Mouse (Mus musculus) layer of hippocampus, postnatal 36 days (tissue): Measurements from ENCODE around the gene Pck2. TPM values are rescaled to one million over a fixed set of nuclear protein-coding genes. Genes with fewer than 3 reads are reported as not detected.
A peak's percentile ranks its signal among the peaks of the same experiment; 100 is the strongest.

ENCODE experiments used
- DNase-seq, 2 experiments: peaks; one replicate each; pipeline ENCODE4 v3.0.0; 2022
- total RNA-seq, 2 experiments: library from RNA; stranded (reverse); gene quantifications; 2 replicates each; pipeline ENCODE4 v1.2.3; 2021

The Pck2 gene
- 10 to 100 TPM; 42.6 to 45.8 TPM for total RNA-seq

GRCm38 (mm10) chr14:55540067-55540786 is at the start of gene Pck2:
TSS of gene Pck2 (plus strand) at chr14:55540266.
- DNase-seq = peak; percentile 73 to 78

GRCm38 (mm10) chr14:55490361-55491201 is 49.5 kb upstream of the Pck2 start, which contains the start of gene Carmil3:
TSS of gene Carmil3 (plus strand) at chr14:55490651.
- DNase-seq = peak; percentile 86

GRCm38 (mm10) chr14:55491291-55491833 is 48.7 kb upstream of the Pck2 start:
- DNase-seq = peak; percentile 60 to 66

DNA sequence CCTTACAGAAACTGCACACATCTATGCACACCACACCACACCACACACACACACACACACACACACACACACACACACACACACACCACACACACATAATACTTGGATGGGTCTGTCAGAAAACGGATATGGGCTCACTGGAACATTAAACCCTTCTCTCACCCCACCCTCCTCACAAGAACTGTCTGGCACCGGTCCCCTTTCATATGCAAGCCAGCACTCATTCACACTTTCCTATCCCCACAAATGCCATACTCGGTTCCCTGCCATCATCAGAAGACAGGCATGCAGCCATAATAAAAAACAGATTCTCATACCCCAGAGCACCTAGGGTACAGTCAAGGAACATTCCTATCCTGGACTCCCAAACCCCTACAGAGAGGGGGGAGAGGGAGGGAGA is 48.0 kb upstream of the Pck2 start:
- no peak for DNase-seq

DNA sequence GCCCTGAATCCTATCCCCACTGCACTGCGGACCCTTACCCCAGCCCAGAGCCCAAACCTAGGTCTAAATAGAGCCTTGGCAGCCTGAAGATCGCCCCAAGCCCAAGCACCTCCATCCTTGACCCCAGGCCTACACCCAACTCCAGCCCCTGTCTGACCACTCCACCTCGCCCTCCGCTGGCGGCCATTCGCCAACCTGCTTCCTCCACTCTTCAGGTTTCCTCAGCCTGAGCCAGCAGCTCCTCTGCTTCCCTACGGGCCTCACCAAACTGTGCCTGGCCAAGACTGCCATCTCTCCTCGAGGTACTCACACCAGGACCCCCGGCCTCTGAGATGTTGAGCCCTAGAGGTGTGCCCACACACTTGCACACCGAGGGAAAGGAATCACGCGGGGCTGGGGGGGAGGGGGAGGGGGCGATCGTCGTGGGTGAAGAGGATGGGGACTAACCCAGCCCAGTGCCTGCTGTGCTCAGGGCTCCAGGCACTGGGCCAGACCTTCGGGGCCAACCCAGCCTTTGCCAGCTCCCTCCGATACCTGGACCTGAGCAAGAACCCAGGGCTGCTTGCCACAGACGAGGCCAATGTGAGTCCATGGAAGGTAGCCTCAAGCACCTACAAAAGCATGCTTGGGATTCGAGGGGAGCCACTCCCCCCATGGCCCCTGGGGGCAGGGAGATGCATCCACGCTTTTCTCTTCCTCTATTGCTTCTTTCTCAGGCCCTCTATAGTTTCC is 44.4 kb upstream of the Pck2 start:
- no peak for DNase-seq

- DNase-seq = no peak
Observed at GRCm38 (mm10) chr14:55496761-55497448, 43.2 kb upstream of the Pck2 start.

GRCm38 (mm10) chr14:55497449-55497821 is 42.6 kb upstream of the Pck2 start:
- DNase-seq = peak; percentile 81 to 86

DNA sequence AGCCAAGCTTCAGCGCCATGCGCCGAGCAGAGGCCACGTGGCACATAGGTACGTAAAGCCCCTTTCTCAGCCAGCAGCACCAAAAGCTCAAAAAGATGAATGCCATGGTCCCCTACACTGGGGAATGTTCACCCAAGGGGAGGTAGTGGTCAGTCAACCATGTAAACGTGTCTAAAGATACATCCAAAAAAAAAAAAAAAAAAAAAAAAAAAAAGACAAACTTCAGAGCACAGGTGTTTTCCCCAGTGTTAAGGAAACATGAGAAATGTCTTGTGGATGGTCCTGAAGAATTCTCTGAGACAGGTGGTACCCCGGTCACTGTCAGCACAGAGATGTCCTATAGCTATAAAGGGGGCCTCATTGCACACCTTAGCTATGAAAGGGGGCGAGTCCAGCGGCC is 34.5 kb upstream of the Pck2 start:
- DNase-seq = no peak

DNA sequence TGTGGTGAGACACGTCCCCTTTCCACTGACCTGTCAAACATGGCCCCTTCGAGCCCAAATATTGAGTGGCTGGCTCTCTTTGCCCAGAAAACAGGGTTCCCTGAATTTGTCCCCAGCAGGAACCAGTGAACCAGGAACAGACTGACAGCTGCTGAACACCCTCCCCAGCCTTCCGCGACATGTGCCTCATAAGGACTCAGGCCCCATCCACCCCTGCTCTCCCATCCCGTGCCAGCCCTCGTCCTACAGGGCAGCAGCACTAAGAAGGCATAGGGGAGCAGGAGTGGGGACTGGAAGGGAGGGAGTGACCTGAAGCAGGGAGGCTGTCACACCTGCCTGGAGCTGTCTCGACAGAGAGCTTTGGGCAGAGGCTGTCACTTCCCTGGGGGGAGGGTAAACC is 32.3 kb upstream of the Pck2 start:
- DNase-seq = peak in 1 of 2 experiments; percentile 25

GRCm38 (mm10) chr14:55509540-55509939 is 30.5 kb upstream of the Pck2 start:
- DNase-seq = no peak

DNA sequence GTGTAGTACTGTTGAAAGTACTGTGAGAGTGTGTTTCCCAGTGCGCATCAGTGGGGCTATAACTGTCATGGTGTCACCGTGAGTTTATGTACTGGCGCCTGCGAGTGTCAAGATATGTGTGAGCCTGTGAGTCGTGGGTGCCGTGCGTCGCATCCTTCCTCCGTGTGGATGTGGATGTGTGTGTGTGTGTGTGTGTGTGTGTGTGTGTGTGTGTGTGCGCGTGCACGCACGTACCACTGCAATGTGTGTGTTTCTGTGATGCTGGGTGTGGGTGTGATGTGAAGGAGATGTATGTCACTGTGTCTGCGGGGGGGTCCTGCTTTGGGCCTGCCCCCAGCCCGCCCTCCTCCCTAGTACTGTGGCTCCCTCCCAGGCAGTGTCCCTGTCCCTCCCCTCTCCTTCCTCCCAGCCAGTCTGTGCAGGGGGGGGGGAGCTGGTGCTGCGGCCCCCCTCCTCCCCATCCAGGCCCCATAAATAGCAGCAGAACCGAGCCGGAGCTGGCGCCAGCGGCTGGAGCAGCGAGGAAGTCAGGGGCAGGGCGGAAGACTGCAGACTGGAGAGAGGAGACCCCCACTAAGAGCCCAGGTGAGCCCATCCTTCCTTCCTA is 29.8 kb upstream of the Pck2 start, which contains the start of gene Cpne6:
Cpne6 (plus strand) TSS at position 321 of the 607 bp plus-strand sequence.
- peak; percentile 60 to 69 for DNase-seq

- peak; percentile 80 for DNase-seq
Observed at GRCm38 (mm10) chr14:55511037-55511436, 29.0 kb upstream of the Pck2 start.

GRCm38 (mm10) chr14:55513927-55514326 is 26.1 kb upstream of the Pck2 start:
- DNase-seq = no peak

GRCm38 (mm10) chr14:55515846-55516245 is 24.2 kb upstream of the Pck2 start:
- no peak for DNase-seq

GRCm38 (mm10) chr14:55518897-55519296 is 21.2 kb upstream of the Pck2 start:
- DNase-seq = peak; percentile 74 to 79

DNA sequence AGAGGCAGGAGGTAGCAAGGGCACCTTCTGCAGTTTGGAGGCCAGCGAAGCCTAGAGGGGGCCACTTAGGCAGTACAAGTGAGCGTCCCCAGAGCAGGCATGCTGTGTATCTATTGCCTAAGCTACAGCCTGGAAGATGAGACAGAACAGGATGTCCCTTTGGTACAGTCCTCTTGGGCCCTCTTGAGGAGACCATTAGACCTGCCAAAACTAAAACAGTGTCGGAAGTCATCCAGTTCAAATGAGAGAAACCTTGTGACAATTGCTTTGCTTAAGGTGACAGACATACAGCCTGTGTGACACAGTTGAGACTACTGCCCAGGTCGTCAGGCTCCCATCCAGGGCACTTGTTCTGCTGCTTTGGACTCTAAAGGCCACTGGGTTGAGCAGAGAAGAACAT is 20.5 kb upstream of the Pck2 start:
- no peak for DNase-seq

DNA sequence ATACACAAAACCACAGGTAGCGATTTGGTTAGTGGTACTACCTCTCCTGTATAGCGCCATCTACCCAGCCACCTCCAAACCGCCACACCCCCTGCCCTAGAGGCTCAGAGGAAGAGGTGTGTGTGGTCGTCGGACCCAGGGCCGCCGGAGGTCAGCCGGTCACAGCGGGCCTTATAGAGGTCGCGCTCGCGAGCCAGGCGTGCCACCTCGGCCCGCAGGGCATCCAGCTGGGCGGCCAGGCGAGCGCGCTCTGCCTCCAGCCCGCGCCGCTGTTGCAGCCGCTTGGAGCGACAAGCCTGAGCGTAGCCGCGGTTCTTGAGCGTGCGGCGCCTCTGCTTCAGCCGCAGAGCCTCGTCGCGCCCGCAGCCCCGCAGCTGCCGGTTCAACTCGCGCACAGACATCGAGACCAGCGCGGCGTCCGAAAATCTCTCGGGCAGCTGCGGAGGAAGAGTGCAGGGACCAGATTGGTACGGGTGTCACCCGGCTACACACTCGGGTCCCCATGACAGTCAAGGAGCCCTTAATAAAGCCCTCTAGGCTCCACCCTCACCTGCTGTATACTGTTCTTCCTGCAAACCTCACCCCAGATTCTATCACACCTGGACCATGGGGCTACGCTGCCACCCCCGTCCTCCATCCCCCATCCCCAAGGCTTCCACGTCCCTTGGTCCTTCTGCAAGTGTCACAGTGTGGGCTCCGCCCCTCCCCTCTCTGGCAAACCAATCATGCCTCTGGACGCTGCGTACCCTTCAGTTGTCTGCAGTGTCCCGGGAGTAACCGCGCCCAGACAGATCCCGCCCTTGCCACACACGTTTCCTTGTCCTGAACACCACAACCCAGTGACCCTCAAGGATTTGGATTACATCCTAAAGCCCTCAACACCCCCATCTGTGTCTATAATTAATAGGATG is 19.4 kb upstream of the Pck2 start:
- DNase-seq = no peak

DNA sequence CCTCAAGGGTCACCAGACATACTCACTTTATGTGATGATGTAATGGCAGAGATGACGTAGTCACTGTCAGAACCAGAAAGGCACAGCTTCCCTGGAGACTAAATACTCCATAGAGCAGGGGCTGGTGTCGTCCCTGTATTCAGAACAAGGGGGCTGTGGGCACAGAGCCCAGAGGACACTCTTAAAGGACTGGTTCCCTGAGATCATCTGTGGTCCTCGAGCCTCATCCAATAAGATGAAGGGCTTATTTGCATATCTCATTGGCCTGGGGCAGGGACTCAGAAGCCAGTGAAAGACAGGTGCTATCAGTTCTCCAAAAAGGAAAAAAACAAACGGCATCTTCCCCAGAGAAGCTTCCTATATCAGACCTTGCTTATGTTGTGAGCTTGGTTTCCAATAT is 16.0 kb upstream of the Pck2 start:
- no peak for DNase-seq

DNA sequence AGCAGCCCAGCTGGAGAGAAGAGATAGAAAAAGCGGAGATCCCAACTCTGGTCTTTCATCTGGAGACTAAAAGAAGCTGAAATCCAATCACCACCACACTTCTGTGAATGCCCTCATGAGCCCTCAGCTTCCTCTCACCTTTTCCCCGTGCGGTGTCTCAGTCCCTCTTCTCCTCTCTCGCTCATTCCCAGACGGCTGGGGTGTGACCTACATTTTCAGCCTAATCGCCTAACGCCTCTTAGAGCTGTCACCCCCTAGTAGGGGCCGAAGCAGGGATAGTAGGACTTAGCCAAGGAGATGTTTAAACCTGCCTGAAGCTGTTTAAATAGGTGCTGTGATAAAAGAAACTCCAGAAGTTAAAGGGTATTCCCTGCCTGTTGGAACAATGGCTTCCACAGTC is 15.3 kb upstream of the Pck2 start, which contains the start of gene Nrl:
Nrl (minus strand) TSS at position 197 of the 400 bp plus-strand sequence.
- no peak for DNase-seq

GRCm38 (mm10) chr14:55526674-55527073 is 13.4 kb upstream of the Pck2 start:
- DNase-seq = no peak
